Mouse (Mus musculus): ENCODE results near the gene Yy2.

DNA sequence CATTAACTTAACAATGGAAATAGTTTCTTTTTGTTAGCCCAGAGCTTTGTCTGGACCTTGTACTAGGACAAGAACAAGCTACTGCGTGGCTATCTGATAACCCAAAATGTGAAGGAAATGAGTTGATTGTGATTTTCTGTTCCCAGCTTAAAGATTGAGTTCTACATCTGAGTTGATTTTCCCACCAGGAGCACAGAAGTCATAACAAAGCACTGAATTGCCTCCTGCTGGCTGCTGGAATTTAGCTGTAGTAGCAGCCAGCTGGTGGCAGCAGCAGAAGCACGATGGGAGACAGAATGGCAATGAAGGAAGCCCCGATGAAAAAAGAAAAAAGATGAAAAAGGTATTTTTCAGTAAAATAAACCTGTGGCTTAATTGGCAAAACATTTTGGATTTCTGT is 32.7 kb upstream of the Yy2 start:
- TF ChIP-seq CTCF (IDR thresholded peaks at IDR 0.05; ENCODE audit: borderline replicate concordance, control insufficient read depth, extremely low read depth, insufficient read depth, low read length, poor library complexity), result no peak
- no peak for TF ChIP-seq POLR2A (IDR thresholded peaks at IDR 0.05; ENCODE audit: control insufficient read depth, extremely low read depth, insufficient read depth, low read length, poor library complexity)

Measured in thymus, adult 2 months (tissue).